Mouse (Mus musculus) forebrain, embryonic 14.5 days (tissue): Measurements from ENCODE around the gene Tex22. TPM values are rescaled to one million over a fixed set of nuclear protein-coding genes. Genes with fewer than 3 reads are reported as not detected.

Source experiments
- ATAC-seq: fragments of 200-750 bp; cut with Nextera tagmentation; 2 replicates; pipeline ENCODE4 v1.8.0; 2017; ENCODE audit warnings: mild to moderate bottlenecking, moderate library complexity
- DNase-seq: peaks from one replicate; pipeline ENCODE4 v3.0.0-alpha.2; 2015; ENCODE audit warnings: low spot score
- H3K27ac ChIP-seq: fragments of 300-500 bp; sonication (generic); 2 replicates; pipeline ENCODE4 v1.5.1; 2014; ENCODE audit warnings: low read depth, mild to moderate bottlenecking, control low read depth, low read length, moderate library complexity
- H3K27me3 ChIP-seq: fragments of 300-500 bp; sonication (generic); replicated peaks from 2 replicates; pipeline ENCODE4 v1.6.1; 2014; ENCODE audit warnings: low read length, control low read depth, mixed read lengths; ENCODE audit not compliant: control insufficient read depth, insufficient read depth
- H3K36me3 ChIP-seq: fragments of 300-500 bp; sonication (generic); 2 replicates; pipeline ENCODE4 v1.6.1; 2014; ENCODE audit warnings: low read length, control low read depth; ENCODE audit not compliant: control insufficient read depth, insufficient read depth
- H3K4me1 ChIP-seq: fragments of 300-500 bp; sonication (generic); 2 replicates; pipeline ENCODE4 v1.6.1; 2014; ENCODE audit warnings: antibody characterized with exemption, low read length, control low read depth; ENCODE audit not compliant: control insufficient read depth, insufficient read depth
- H3K4me2 ChIP-seq: fragments of 300-500 bp; sonication (generic); 2 replicates; pipeline ENCODE4 v1.6.1; 2014; ENCODE audit warnings: mild to moderate bottlenecking, control low read depth, low read length
- H3K4me3 ChIP-seq: fragments of 300-500 bp; sonication (generic); 2 replicates; pipeline ENCODE4 v1.5.1; 2014; ENCODE audit warnings: low read depth, low read length, control low read depth
- H3K9ac ChIP-seq: fragments of 300-500 bp; sonication (generic); 2 replicates; pipeline ENCODE4 v1.6.1; 2014; ENCODE audit warnings: mild to moderate bottlenecking, low read length, control low read depth, moderate library complexity
- H3K9me3 ChIP-seq: fragments of 300-500 bp; sonication (generic); replicated peaks from 2 replicates; pipeline ENCODE4 v1.6.1; 2016; ENCODE audit warnings: low read length, control low read depth, mixed read lengths; ENCODE audit not compliant: control insufficient read depth
- WGBS: fragments of 180-500 bp; shearing (Covaris S2); extraction: QIAGEN DNeasy Blood & Tissue Kit; methylation state at CpG from one replicate; pipeline ENCODE4 v1.1.7; 2014; 5-methylcytosine and 5-hydroxymethylcytosine counted together
- polyA plus RNA-seq: library from polyadenylated mRNA; unstranded; fragments of >200 nt; fragmentation: Nextera tagmentation; extraction: Ambion mirVana; gene quantifications from 2 replicates; pipeline ENCODE4 v1.2.1, GENCODE M21; 2014

The Tex22 gene
- polyA plus RNA-seq, 1 experiment from 2014 or later = not detected

GRCm38 (mm10) chr12:113048103-113048502, 26.2 kb upstream of the Tex22 start:
- DNase-seq = no peak
- Histone ChIP-seq H3K4me2 (no peak overlapping the region), H3K9ac (no peak overlapping the region), H3K36me3 (peaks cover 75% of the 10 kb centered on the region), H3K4me1 (no peaks in the 10 kb centered on the region), H3K9me3 (no peaks in the 10 kb centered on the region), H3K27ac (no peak overlapping the region), H3K27me3 (no peaks in the 10 kb centered on the region), H3K4me3 (no peak overlapping the region)
- 90% methylated on average over 5 of the region's 5 CpGs for WGBS
- no peak for ATAC-seq

GRCm38 (mm10) chr12:113049836-113050235, 24.5 kb upstream of the Tex22 start:
- H3K9ac ChIP-seq = no peak overlapping the region
- no peaks in the 10 kb centered on the region for H3K9me3 ChIP-seq
- no peak overlapping the region for H3K4me3 ChIP-seq
- peaks cover 86% of the 10 kb centered on the region for H3K36me3 ChIP-seq
- H3K4me2 ChIP-seq = no peak overlapping the region
- ATAC-seq = no peak
- no peak overlapping the region for H3K27ac ChIP-seq
- no peaks in the 10 kb centered on the region for H3K27me3 ChIP-seq
- no peak for DNase-seq
- no peaks in the 10 kb centered on the region for H3K4me1 ChIP-seq
- WGBS = 98% methylated on average over 9 of the region's 9 CpGs

DNA sequence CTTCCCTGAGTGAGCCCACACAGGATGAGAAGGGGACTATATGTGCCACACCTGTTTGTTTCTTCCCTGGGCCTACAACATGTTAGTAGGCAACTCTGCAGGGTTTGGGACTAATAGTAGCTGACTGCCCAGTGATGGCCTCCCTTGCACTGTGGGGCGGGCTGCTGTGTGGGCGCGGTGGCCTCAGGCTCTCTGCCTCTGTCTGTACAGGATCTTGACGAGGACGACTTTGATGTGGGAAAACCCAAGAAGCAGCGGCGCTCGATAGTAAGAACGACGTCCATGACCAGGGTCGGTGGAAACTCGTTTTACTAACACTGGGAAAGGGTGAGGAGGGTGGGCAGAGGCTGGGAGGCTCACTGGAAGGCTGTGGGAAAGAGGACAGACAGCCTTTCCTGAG, 23.6 kb upstream of the Tex22 start:
- H3K4me1 ChIP-seq = no peaks in the 10 kb centered on the region
- H3K27ac ChIP-seq = no peak overlapping the region

GRCm38 (mm10) chr12:113051628-113052403, 22.5 kb upstream of the Tex22 start:
- H3K4me3 ChIP-seq = no peak overlapping the region
- H3K9me3 ChIP-seq = no peaks in the 10 kb centered on the region
- H3K4me2 ChIP-seq = no peak overlapping the region
- no peak overlapping the region for H3K9ac ChIP-seq
- ATAC-seq (no peak), DNase-seq (no peak)
- no peaks in the 10 kb centered on the region for H3K27me3 ChIP-seq
- 68% methylated on average over 9 of the region's 9 CpGs for WGBS
- H3K27ac ChIP-seq = no peak overlapping the region
- peaks cover 94% of the 10 kb centered on the region for H3K36me3 ChIP-seq
- no peaks in the 10 kb centered on the region for H3K4me1 ChIP-seq

More for the DNA sequence above, 23.6 kb upstream of the Tex22 start:
- Histone ChIP-seq H3K9me3 (no peaks in the 10 kb centered on the region), H3K4me2 (no peak overlapping the region), H3K4me3 (no peak overlapping the region), H3K36me3 (peaks cover 94% of the 10 kb centered on the region), H3K9ac (no peak overlapping the region), H3K27me3 (no peaks in the 10 kb centered on the region)
- no peak for DNase-seq
- no peak for ATAC-seq
- 88% methylated on average over 12 of the region's 12 CpGs for WGBS

DNA sequence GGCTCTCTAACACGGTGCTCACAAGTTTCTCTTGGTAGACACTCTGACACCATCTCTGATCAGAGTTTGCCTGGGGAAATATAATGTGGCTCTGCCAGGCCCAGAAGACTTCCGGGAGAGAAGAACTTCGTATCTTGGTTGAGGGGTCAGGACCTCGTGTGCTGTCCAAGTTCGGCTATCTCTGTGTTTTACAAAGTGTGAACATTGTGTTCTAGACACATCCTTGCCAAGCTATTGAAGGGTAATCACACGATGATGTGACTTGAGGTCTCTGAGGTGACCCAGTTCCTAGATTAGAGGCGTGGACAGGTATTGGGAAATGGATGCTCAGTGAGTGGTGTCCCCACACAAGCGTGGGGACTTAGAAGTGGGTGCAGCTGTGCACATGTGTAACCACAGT, 18.2 kb upstream of the Tex22 start:
- Histone ChIP-seq H3K4me2 (no peak overlapping the region), H3K27ac (no peak overlapping the region), H3K27me3 (no peaks in the 10 kb centered on the region), H3K36me3 (peaks cover 92% of the 10 kb centered on the region), H3K9ac (no peak overlapping the region), H3K9me3 (no peaks in the 10 kb centered on the region), H3K4me1 (no peaks in the 10 kb centered on the region), H3K4me3 (no peak overlapping the region)
- no peak for DNase-seq
- WGBS = 93% methylated on average over 8 of the region's 8 CpGs
- no peak for ATAC-seq

DNA sequence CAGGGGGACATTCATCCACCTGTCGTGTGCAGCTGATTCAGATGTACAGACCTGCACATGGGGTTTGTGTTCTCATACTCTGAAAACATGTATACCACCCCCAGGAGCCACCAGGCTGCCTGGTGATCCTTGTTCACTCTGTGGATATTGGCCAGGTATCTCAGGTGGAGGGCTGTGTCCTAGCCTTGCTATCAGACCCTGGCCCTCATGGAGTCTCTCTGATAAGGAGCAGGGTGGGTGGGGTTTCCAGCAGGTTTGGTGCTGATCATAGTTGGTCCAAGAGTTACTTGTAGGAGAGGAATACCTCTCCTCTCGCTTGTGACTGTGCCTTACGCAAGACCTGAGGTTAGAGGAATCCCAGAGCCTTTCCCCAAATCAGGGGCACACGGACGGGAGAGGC, 14.1 kb upstream of the Tex22 start:
- H3K9ac ChIP-seq = no peak overlapping the region
- 96% methylated on average over 5 of the region's 5 CpGs for WGBS
- ATAC-seq = no peak
- DNase-seq = no peak
- H3K36me3 ChIP-seq = peaks cover 91% of the 10 kb centered on the region
- H3K9me3 ChIP-seq = no peaks in the 10 kb centered on the region
- H3K4me1 ChIP-seq = no peaks in the 10 kb centered on the region
- no peak overlapping the region for H3K4me2 ChIP-seq
- H3K27me3 ChIP-seq = no peaks in the 10 kb centered on the region
- H3K4me3 ChIP-seq = no peak overlapping the region
- H3K27ac ChIP-seq = no peak overlapping the region

DNA sequence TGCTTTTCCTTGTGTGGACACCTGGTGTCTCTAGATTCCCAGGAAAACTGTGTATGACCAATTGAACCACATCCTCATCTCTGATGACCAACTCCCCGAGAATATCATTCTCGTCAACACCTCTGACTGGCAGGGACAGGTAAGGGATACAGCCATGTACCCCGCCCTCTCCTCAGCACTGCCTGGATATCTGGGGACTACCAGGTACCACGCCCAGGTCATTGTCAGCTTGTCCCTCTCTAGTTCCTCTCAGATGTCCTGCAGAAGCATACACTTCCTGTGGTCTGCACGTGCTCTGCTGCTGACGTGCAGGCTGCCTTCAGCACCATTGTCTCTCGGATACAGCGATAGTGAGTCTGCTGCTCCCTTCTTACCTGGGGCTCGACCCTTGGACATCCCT, 12.7 kb upstream of the Tex22 start:
- no peak overlapping the region for H3K4me2 ChIP-seq
- WGBS = 92% methylated on average over 9 of the region's 9 CpGs
- H3K27me3 ChIP-seq = no peaks in the 10 kb centered on the region
- no peaks in the 10 kb centered on the region for H3K9me3 ChIP-seq
- no peak overlapping the region for H3K27ac ChIP-seq
- ATAC-seq (no peak), DNase-seq (no peak)
- no peak overlapping the region for H3K9ac ChIP-seq
- H3K4me1 ChIP-seq = no peaks in the 10 kb centered on the region
- peaks cover 79% of the 10 kb centered on the region for H3K36me3 ChIP-seq
- H3K4me3 ChIP-seq = no peak overlapping the region

GRCm38 (mm10) chr12:113062201-113062600, 12.1 kb upstream of the Tex22 start:
- no peaks in the 10 kb centered on the region for H3K27me3 ChIP-seq
- ATAC-seq = no peak
- no peak overlapping the region for H3K4me3 ChIP-seq
- H3K4me1 ChIP-seq = no peaks in the 10 kb centered on the region
- 84% methylated on average over 10 of the region's 10 CpGs for WGBS
- H3K36me3 ChIP-seq = peaks cover 76% of the 10 kb centered on the region
- H3K9me3 ChIP-seq = no peaks in the 10 kb centered on the region
- no peak overlapping the region for H3K4me2 ChIP-seq
- no peak overlapping the region for H3K27ac ChIP-seq
- no peak overlapping the region for H3K9ac ChIP-seq
- no peak for DNase-seq

DNA sequence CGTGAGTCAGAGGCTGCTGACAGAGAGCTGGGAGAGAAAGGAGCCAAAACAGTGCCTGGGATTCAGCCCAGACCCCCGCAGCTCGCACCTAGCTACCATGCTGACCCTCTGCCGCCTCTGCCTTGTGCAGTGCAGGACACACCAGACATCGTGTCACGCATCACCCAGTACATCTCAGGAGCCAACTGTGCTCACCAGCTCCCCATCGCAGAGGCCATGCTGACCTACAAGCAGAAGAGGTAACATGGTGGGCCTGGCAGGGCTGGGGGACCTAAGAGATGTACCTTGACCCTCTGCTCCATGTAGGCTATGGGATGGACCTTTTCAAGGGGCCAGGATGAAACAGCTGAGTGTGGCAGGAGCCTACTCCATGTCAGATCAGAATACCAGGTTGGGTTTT, 10.6 kb upstream of the Tex22 start:
- Histone ChIP-seq H3K4me1 (no peaks in the 10 kb centered on the region), H3K36me3 (peaks cover 76% of the 10 kb centered on the region), H3K27me3 (no peaks in the 10 kb centered on the region), H3K4me2 (no peak overlapping the region), H3K27ac (no peak overlapping the region), H3K9ac (no peak overlapping the region), H3K4me3 (no peak overlapping the region), H3K9me3 (no peaks in the 10 kb centered on the region)
- DNase-seq (no peak), ATAC-seq (no peak)
- 96% methylated on average over 7 of the region's 7 CpGs for WGBS
